9 mouse cellular contexts compared by ENCODE assay signal in genomic region chr1:155201914-155202313, GRCm38 (mm10). TPM values are rescaled to one million over a fixed set of nuclear protein-coding genes. Genes with fewer than 3 reads are reported as not detected.
A peak's percentile ranks its signal among the peaks of the same experiment; 100 is the strongest.
DNase-seq lines count a peak whose midpoint lies in the region; ATAC-seq and TF ChIP-seq lines count a peak whose summit lies in the region.
"Had no signal": no experiment of that assay in that cellular context is flagged by ENCODE, and none has a peak within 500 bp of the region (broad histone marks: within the 10 kb centered on the region; RNA-seq: fewer than 3 reads in every experiment).

No protein-coding gene starts in this region.

- 78% methylated on average over 17 of the region's 17 CpGs for WGBS in heart, embryonic 11.5 days (ENCODE audit: insufficient replicate concordance)
- WGBS in bone marrow, adult 2 months: 81% methylated on average over 17 of the region's 17 CpGs

- no peak for DNase-seq in heart, postnatal 4 days
- peak; percentile 60 for DNase-seq in kidney, adult 18-20 months
- peak; percentile 52 for DNase-seq in lung, postnatal 36 days
- DNase-seq in embryo, embryonic 9.5 days (ENCODE audit: extremely low spot score): no peak
- DNase-seq in gastrocnemius, postnatal 4 days (ENCODE audit: low spot score in 2 of 2): no peak
- no peak for DNase-seq in frontal cortex, postnatal 36 days (ENCODE audit: low spot score in 2 of 2)
- DNase-seq: cerebellum, adult 9-11 months had no signal

- H3K36me3 ChIP-seq in heart, embryonic 11.5 days (ENCODE audit: control insufficient read depth, insufficient read depth, low read length): peaks cover 4% of the 10 kb centered on the region; the same call in 1 of the 2 replicates

- H3K4me3 ChIP-seq in heart, embryonic 11.5 days (ENCODE audit: low read depth, low read length): no peak overlapping the region
- no peak overlapping the region for H3K4me3 ChIP-seq in bone marrow, adult 2 months (replicated peaks; ENCODE audit: control insufficient read depth, low read depth, low read length)

- H3K4me1 ChIP-seq in heart, embryonic 11.5 days (ENCODE audit: control insufficient read depth, insufficient read depth, low read length): peaks cover 32% of the 10 kb centered on the region
- H3K4me1 ChIP-seq in bone marrow, adult 2 months (ENCODE audit: control insufficient read depth, insufficient read depth, low read length): peaks cover 2% of the 10 kb centered on the region

- ATAC-seq in heart, embryonic 11.5 days (replicated peaks; ENCODE audit: insufficient number of reproducible peaks, low FRiP score, low TSS enrichment): no peak

- TF ChIP-seq CTCF in bone marrow, adult 2 months (IDR thresholded peaks at IDR 0.05; ENCODE audit: control insufficient read depth, insufficient read depth, low read length): no peak

- H3K27me3 ChIP-seq in heart, embryonic 11.5 days (ENCODE audit: control insufficient read depth, insufficient read depth, low read length): no peaks in the 10 kb centered on the region

- H3K9ac ChIP-seq in heart, embryonic 11.5 days (ENCODE audit: low read depth, low read length): 0 out of 2 replicates have a peak overlapping the region, but pooled peaks have one; percentile 12

- TF ChIP-seq POLR2A in bone marrow, adult 2 months (IDR thresholded peaks at IDR 0.05; ENCODE audit: borderline replicate concordance, control insufficient read depth, low read depth, low read length): no peak

- H3K27ac ChIP-seq in heart, embryonic 11.5 days (ENCODE audit: low read depth, low read length): no peak overlapping the region; the same call in 1 of the 2 replicates
- peak overlapping the region; percentile 14; the same call in 1 of the 2 replicates for H3K27ac ChIP-seq in bone marrow, adult 2 months (ENCODE audit: control insufficient read depth, insufficient read depth, low read depth, low read length, poor library complexity)

- H3K9me3 ChIP-seq in heart, embryonic 11.5 days (replicated peaks; ENCODE audit: control insufficient read depth, low read length): no peaks in the 10 kb centered on the region

- H3K4me2 ChIP-seq in heart, embryonic 11.5 days: no peak overlapping the region

RNA-seq across cellular contexts. Expression of gene BC034090, which starts 42.3 kb away (rescaled TPM):
- polyA plus RNA-seq in heart, embryonic 11.5 days (2014; fragmentation: Nextera tagmentation; extraction: Ambion mirVana): 3.9 and 5.4 TPM in 2 replicates
- 10 to 100 TPM; 55.0 to 60.7 TPM for total RNA-seq in heart, postnatal 4 days (2021)
- 2.5 TPM in 1 of 2 replicates, not detected in the other for polyA plus RNA-seq in bone marrow, adult 2 months (2011; ENCODE audit: insufficient read depth, insufficient read length, low replicate concordance, missing spikeins)
- total RNA-seq in gastrocnemius, postnatal 4 days (2021): 10 to 100 TPM; 18.4 to 23.4 TPM

RNA-seq across cellular contexts. Expression of gene Stx6, which starts 43.4 kb away (rescaled TPM):
- 62.1 and 62.8 TPM in 2 replicates for polyA plus RNA-seq in heart, embryonic 11.5 days (2014; fragmentation: Nextera tagmentation; extraction: Ambion mirVana)
- 10 to 100 TPM; 53.0 to 56.5 TPM for total RNA-seq in heart, postnatal 4 days (2021)
- polyA plus RNA-seq in bone marrow, adult 2 months (2011; ENCODE audit: insufficient read depth, insufficient read length, low replicate concordance, missing spikeins): 5.8 and 13.7 TPM in 2 replicates
- 10 to 100 TPM; 36.6 to 39.1 TPM for total RNA-seq in gastrocnemius, postnatal 4 days (2021)

RNA-seq across cellular contexts. Expression of gene Mr1, which starts 55.3 kb away (rescaled TPM):
- polyA plus RNA-seq in heart, embryonic 11.5 days (2014; fragmentation: Nextera tagmentation; extraction: Ambion mirVana): 2.3 and 3.8 TPM in 2 replicates
- total RNA-seq in heart, postnatal 4 days (2021): 1 to 10 TPM; 8.8 to 9.4 TPM
- 0.70 and 1.1 TPM in 2 replicates for polyA plus RNA-seq in bone marrow, adult 2 months (2011; ENCODE audit: insufficient read depth, insufficient read length, low replicate concordance, missing spikeins)
- 1 to 10 TPM; 9.6 to 9.9 TPM for total RNA-seq in gastrocnemius, postnatal 4 days (2021)

Comparison
In these comparisons a context has a peak if more than half of its experiments do, and no peak if none do; other contexts are left out.
1. DNase-seq: peak in kidney, adult 18-20 months (single experiment) and lung, postnatal 36 days (single experiment); none in heart, postnatal 4 days (single experiment), embryo, embryonic 9.5 days (single experiment), gastrocnemius, postnatal 4 days (0 of 2) and frontal cortex, postnatal 36 days (0 of 2).